Mouse (Mus musculus): ENCODE measurements around the gene Tssk1. TPM values are rescaled to one million over a fixed set of nuclear protein-coding genes. Genes with fewer than 3 reads are reported as not detected.

Tssk1 gene
- not detected in 2 replicates for polyA plus RNA-seq (2016; fragmentation: Nextera tagmentation; extraction: Ambion mirVana)

GRCm38 (mm10) chr16:17893923-17894322 is at the start of gene Tssk1:
TSS of gene Tssk1 (plus strand) at chr16:17894223.
- Histone ChIP-seq H3K27ac (no peak within 1 kb of the TSS), H3K4me3 (replicated peaks) (no peak within 1 kb of the TSS), H3K9ac (replicated peaks) (no peak within 1 kb of the TSS), H3K36me3 (peaks cover 13% of the 10 kb centered on the region), H3K4me2 (no peak within 1 kb of the TSS), H3K27me3 (no peaks in the 10 kb centered on the region), H3K4me1 (replicated peaks) (peaks cover 21% of the 10 kb centered on the region), H3K9me3 (no peaks in the 10 kb centered on the region)
- no peak for ATAC-seq (ENCODE audit: insufficient number of reproducible peaks, insufficient read depth, low FRiP score, low TSS enrichment, low read depth)
- WGBS = 80% methylated on average over 2 of the region's 2 CpGs

GRCm38 (mm10) chr16:17848431-17848830 is 45.6 kb upstream of the Tssk1 start:
- Histone ChIP-seq H3K36me3 (peaks cover 93% of the 10 kb centered on the region), H3K9me3 (no peaks in the 10 kb centered on the region), H3K4me1 (replicated peaks) (no peaks in the 10 kb centered on the region), H3K27ac (no peak overlapping the region), H3K4me2 (no peak overlapping the region), H3K4me3 (replicated peaks) (no peak overlapping the region), H3K9ac (replicated peaks) (no peak overlapping the region), H3K27me3 (no peaks in the 10 kb centered on the region)
- no peak for ATAC-seq (ENCODE audit: insufficient number of reproducible peaks, insufficient read depth, low FRiP score, low TSS enrichment, low read depth)
- WGBS = 95% methylated on average over 6 of the region's 6 CpGs

DNA sequence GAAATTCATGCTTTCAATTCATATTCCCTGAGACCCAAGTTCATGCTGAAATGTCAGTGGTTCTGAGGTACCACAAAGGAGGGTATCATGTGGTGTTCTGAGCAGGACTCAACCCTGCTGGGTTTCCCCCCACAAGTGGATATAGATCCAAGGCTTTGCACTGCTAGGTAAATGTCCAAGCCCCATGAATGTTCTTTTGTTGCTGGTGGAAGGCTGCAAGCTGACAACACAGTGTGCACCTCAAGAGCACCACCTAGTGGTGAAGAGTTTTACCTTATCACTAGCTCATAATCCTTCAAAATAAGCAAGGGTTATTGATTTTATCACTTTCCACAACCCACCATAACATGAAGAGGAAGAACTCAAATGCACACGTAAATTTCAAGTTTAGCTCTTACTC is 45.1 kb upstream of the Tssk1 start:
- Histone ChIP-seq H3K4me2 (no peak overlapping the region), H3K36me3 (peaks cover 92% of the 10 kb centered on the region), H3K27ac (no peak overlapping the region), H3K9ac (replicated peaks) (no peak overlapping the region), H3K4me1 (replicated peaks) (no peaks in the 10 kb centered on the region), H3K9me3 (no peaks in the 10 kb centered on the region), H3K4me3 (replicated peaks) (no peak overlapping the region), H3K27me3 (no peaks in the 10 kb centered on the region)
- no peak for ATAC-seq (ENCODE audit: insufficient number of reproducible peaks, insufficient read depth, low FRiP score, low TSS enrichment, low read depth)
- whole genome bisulfite sequencing = 37% methylated on average over 1 of the region's 1 CpGs

DNA sequence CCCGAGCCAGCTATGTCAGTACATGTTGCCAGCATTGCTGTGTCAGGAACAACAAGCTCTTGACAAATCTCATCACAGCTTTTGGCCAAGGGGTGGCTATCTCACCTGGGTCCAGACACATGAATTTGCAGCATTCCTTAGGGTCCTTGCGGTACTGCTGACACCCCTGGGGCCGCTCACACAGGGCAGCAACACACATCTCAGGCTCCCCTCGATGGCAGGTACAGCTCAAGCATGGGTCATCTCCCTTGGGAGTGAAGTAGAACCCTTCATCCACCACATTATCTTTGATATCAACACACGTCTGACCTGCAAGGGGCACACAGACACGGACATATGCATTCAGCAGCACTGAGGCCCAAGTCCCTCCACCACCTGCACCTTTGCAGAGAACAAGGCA is 44.5 kb upstream of the Tssk1 start:
- 91% methylated on average over 6 of the region's 6 CpGs for WGBS
- no peak for ATAC-seq (ENCODE audit: insufficient number of reproducible peaks, insufficient read depth, low FRiP score, low TSS enrichment, low read depth)
- no peaks in the 10 kb centered on the region for H3K27me3 ChIP-seq

GRCm38 (mm10) chr16:17851331-17851730 is 42.7 kb upstream of the Tssk1 start:
- Histone ChIP-seq H3K27me3 (no peaks in the 10 kb centered on the region), H3K4me2 (no peak overlapping the region), H3K9me3 (no peaks in the 10 kb centered on the region), H3K9ac (replicated peaks) (no peak overlapping the region), H3K4me1 (replicated peaks) (no peaks in the 10 kb centered on the region), H3K4me3 (replicated peaks) (no peak overlapping the region), H3K27ac (no peak overlapping the region), H3K36me3 (peaks cover 90% of the 10 kb centered on the region)
- no peak for ATAC-seq (ENCODE audit: insufficient number of reproducible peaks, insufficient read depth, low FRiP score, low TSS enrichment, low read depth)
- WGBS = 92% methylated on average over 5 of the region's 5 CpGs

More for the DNA sequence above, 44.5 kb upstream of the Tssk1 start:
- Histone ChIP-seq H3K9ac (replicated peaks) (no peak overlapping the region), H3K27ac (no peak overlapping the region), H3K4me2 (no peak overlapping the region), H3K4me3 (replicated peaks) (no peak overlapping the region), H3K4me1 (replicated peaks) (no peaks in the 10 kb centered on the region), H3K36me3 (peaks cover 92% of the 10 kb centered on the region), H3K9me3 (no peaks in the 10 kb centered on the region)

GRCm38 (mm10) chr16:17851860-17852259 is 42.2 kb upstream of the Tssk1 start:
- no peaks in the 10 kb centered on the region for H3K27me3 ChIP-seq
- H3K36me3 ChIP-seq = peaks cover 90% of the 10 kb centered on the region
- no peak overlapping the region for H3K4me3 ChIP-seq (replicated peaks)
- H3K4me1 ChIP-seq (replicated peaks) = no peaks in the 10 kb centered on the region
- no peak overlapping the region for H3K4me2 ChIP-seq
- no peak for ATAC-seq (ENCODE audit: insufficient number of reproducible peaks, insufficient read depth, low FRiP score, low TSS enrichment, low read depth)
- H3K9ac ChIP-seq (replicated peaks) = no peak overlapping the region
- no peaks in the 10 kb centered on the region for H3K9me3 ChIP-seq
- H3K27ac ChIP-seq = no peak overlapping the region
- 100% methylated on average over 1 of the region's 1 CpGs for WGBS

DNA sequence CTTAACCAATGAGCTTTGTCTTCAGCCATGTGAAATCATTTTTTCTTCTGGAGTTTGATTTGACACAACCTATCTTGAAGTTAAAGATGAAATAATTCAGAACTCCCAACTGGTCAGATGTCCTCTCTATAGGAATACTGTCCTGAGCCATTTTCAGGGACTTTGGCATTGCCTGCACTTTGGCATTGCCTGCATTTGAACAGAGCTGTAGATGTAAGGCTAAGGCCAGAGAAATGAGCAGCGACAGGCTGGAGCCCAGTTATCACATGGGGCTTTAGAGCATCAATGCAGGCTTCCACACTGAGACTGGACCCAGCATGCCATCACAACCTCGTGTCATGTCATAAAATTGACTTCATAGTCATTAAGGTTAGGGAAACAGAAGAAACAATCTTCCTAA is 40.8 kb upstream of the Tssk1 start:
- H3K27me3 ChIP-seq = no peaks in the 10 kb centered on the region
- H3K27ac ChIP-seq = no peak overlapping the region
- H3K4me2 ChIP-seq = no peak overlapping the region
- no peak overlapping the region for H3K4me3 ChIP-seq (replicated peaks)
- H3K4me1 ChIP-seq (replicated peaks) = no peaks in the 10 kb centered on the region
- WGBS = 81% methylated on average over 2 of the region's 2 CpGs
- no peak for ATAC-seq (ENCODE audit: insufficient number of reproducible peaks, insufficient read depth, low FRiP score, low TSS enrichment, low read depth)
- no peaks in the 10 kb centered on the region for H3K9me3 ChIP-seq
- no peak overlapping the region for H3K9ac ChIP-seq (replicated peaks)
- H3K36me3 ChIP-seq = peaks cover 90% of the 10 kb centered on the region

DNA sequence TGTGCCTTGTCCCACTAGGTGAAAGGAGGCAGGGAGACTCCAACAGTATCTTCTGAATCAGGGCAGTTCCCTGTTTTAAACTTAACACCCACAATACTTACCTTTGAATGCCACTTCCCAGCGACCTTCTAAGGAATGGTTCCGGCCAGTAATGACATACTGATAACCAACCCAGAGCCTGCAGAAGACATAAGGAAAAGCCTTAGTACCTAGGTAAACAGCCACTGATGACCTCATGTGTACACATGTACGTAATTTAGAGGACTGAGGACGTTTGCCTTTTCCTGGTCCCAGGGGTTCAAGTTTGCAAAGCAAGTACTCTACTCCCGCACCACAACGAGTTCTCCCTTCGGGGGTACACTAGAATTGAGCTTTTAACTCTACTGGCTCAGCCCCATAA is 36.9 kb upstream of the Tssk1 start:
- H3K27ac ChIP-seq = no peak overlapping the region
- WGBS = 94% methylated on average over 7 of the region's 7 CpGs
- H3K4me3 ChIP-seq (replicated peaks) = no peak overlapping the region
- H3K4me2 ChIP-seq = no peak overlapping the region
- no peak for ATAC-seq (ENCODE audit: insufficient number of reproducible peaks, insufficient read depth, low FRiP score, low TSS enrichment, low read depth)
- no peaks in the 10 kb centered on the region for H3K9me3 ChIP-seq
- H3K4me1 ChIP-seq (replicated peaks) = no peaks in the 10 kb centered on the region
- peaks cover 85% of the 10 kb centered on the region for H3K36me3 ChIP-seq
- H3K27me3 ChIP-seq = no peaks in the 10 kb centered on the region
- H3K9ac ChIP-seq (replicated peaks) = no peak overlapping the region

- Histone ChIP-seq H3K9ac (replicated peaks) (no peak overlapping the region), H3K4me1 (replicated peaks) (no peaks in the 10 kb centered on the region), H3K9me3 (no peaks in the 10 kb centered on the region), H3K4me3 (replicated peaks) (no peak overlapping the region), H3K4me2 (no peak overlapping the region), H3K27ac (no peak overlapping the region), H3K27me3 (no peaks in the 10 kb centered on the region), H3K36me3 (peaks cover 80% of the 10 kb centered on the region)
- no peak for ATAC-seq (ENCODE audit: insufficient number of reproducible peaks, insufficient read depth, low FRiP score, low TSS enrichment, low read depth)
Observed at GRCm38 (mm10) chr16:17858592-17858991, 35.4 kb upstream of the Tssk1 start.

GRCm38 (mm10) chr16:17865293-17865692 is 28.7 kb upstream of the Tssk1 start:
- Histone ChIP-seq H3K27me3 (no peaks in the 10 kb centered on the region), H3K4me2 (no peak overlapping the region), H3K9me3 (no peaks in the 10 kb centered on the region), H3K9ac (replicated peaks) (no peak overlapping the region), H3K4me3 (replicated peaks) (no peak overlapping the region), H3K27ac (no peak overlapping the region), H3K4me1 (replicated peaks) (no peaks in the 10 kb centered on the region), H3K36me3 (peaks cover 57% of the 10 kb centered on the region)
- no peak for ATAC-seq (ENCODE audit: insufficient number of reproducible peaks, insufficient read depth, low FRiP score, low TSS enrichment, low read depth)
- 88% methylated on average over 2 of the region's 2 CpGs for WGBS

DNA sequence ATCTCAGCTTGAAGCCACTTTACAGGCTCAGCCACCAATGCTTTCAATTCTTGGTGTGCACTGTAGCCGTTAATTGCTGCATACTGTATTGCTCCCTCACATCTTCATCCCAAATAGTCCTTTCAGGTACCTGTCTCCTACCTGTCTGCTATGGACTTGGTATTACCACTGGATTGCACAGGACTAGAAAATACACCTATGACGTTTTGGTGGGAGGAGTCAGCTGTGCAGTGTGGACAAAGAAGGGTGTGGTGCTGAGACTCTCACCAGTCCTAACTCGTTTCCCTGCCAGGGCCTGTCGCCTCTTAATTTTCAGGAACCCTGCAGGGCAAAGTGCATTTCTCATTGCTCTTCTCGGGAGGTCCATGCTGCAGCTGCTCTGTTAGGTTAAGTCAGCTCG is 28.3 kb upstream of the Tssk1 start:
- no peaks in the 10 kb centered on the region for H3K9me3 ChIP-seq
- ATAC-seq (ENCODE audit: insufficient number of reproducible peaks, insufficient read depth, low FRiP score, low TSS enrichment, low read depth) = no peak
- no peak overlapping the region for H3K27ac ChIP-seq
- H3K4me2 ChIP-seq = no peak overlapping the region
- no peak overlapping the region for H3K4me3 ChIP-seq (replicated peaks)
- H3K4me1 ChIP-seq (replicated peaks) = no peaks in the 10 kb centered on the region
- 54% methylated on average over 6 of the region's 6 CpGs for WGBS
- H3K27me3 ChIP-seq = no peaks in the 10 kb centered on the region
- no peak overlapping the region for H3K9ac ChIP-seq (replicated peaks)
- peaks cover 57% of the 10 kb centered on the region for H3K36me3 ChIP-seq

GRCm38 (mm10) chr16:17871248-17871647 is 22.8 kb upstream of the Tssk1 start:
- 89% methylated on average over 5 of the region's 5 CpGs for WGBS
- ATAC-seq (ENCODE audit: insufficient number of reproducible peaks, insufficient read depth, low FRiP score, low TSS enrichment, low read depth) = no peak
- H3K4me2 ChIP-seq = no peak overlapping the region
- H3K27ac ChIP-seq = no peak overlapping the region
- no peaks in the 10 kb centered on the region for H3K4me1 ChIP-seq (replicated peaks)
- H3K4me3 ChIP-seq (replicated peaks) = no peak overlapping the region
- H3K27me3 ChIP-seq = no peaks in the 10 kb centered on the region
- no peaks in the 10 kb centered on the region for H3K9me3 ChIP-seq
- no peak overlapping the region for H3K9ac ChIP-seq (replicated peaks)
- peaks cover 59% of the 10 kb centered on the region for H3K36me3 ChIP-seq
